In genomic region chr5:39347019-39347418, GRCm38 (mm10) we compare ENCODE assay signal across 29 mouse cellular contexts.
DNase-seq lines count a peak whose midpoint lies in the region; ATAC-seq and TF ChIP-seq lines count a peak whose summit lies in the region.
"Had no signal": no experiment of that assay in that cellular context is flagged by ENCODE, and none has a peak within 500 bp of the region (broad histone marks: within the 10 kb centered on the region; RNA-seq: fewer than 3 reads in every experiment).

No protein-coding gene starts in this region.

- H3K4me1 ChIP-seq in forebrain, embryonic 13.5 days = peaks cover 10% of the 10 kb centered on the region
- no peaks in the 10 kb centered on the region for H3K4me1 ChIP-seq in forebrain, postnatal 0 days (ENCODE audit: insufficient read depth)
- H3K4me1 ChIP-seq in hindbrain, embryonic 16.5 days (ENCODE audit: control insufficient read depth, insufficient read depth, low read depth, low read length) = no peaks in the 10 kb centered on the region
- no peaks in the 10 kb centered on the region for H3K4me1 ChIP-seq in hindbrain, embryonic 12.5 days
- H3K4me1 ChIP-seq in midbrain, postnatal 0 days (ENCODE audit: insufficient read depth, low read length) = no peaks in the 10 kb centered on the region
- H3K4me1 ChIP-seq in midbrain, embryonic 16.5 days (ENCODE audit: control insufficient read depth, insufficient read depth, low read length) = no peaks in the 10 kb centered on the region
- H3K4me1 ChIP-seq: embryonic facial prominence, embryonic 12.5 days; embryonic facial prominence, embryonic 15.5 days; heart, embryonic 10.5 days; heart, embryonic 13.5 days had no signal

- H3K4me2 ChIP-seq in forebrain, embryonic 13.5 days = no peak overlapping the region
- no peak overlapping the region for H3K4me2 ChIP-seq in forebrain, postnatal 0 days (ENCODE audit: low read depth)
- no peak overlapping the region for H3K4me2 ChIP-seq in hindbrain, embryonic 16.5 days (ENCODE audit: low read length)
- H3K4me2 ChIP-seq in hindbrain, embryonic 12.5 days (replicated peaks) = no peak overlapping the region
- no peak overlapping the region for H3K4me2 ChIP-seq in midbrain, postnatal 0 days (ENCODE audit: low read depth, low read length, poor library complexity, severe bottlenecking)
- H3K4me2 ChIP-seq in midbrain, embryonic 16.5 days (ENCODE audit: low read length) = no peak overlapping the region
- H3K4me2 ChIP-seq: embryonic facial prominence, embryonic 12.5 days; embryonic facial prominence, embryonic 15.5 days; heart, embryonic 13.5 days had no signal

- ATAC-seq in forebrain, embryonic 13.5 days = peak; percentile 39; the same call in 1 of the 2 replicates
- no peak for ATAC-seq in forebrain, postnatal 0 days
- peak; percentile 40; the same call in 1 of the 2 replicates for ATAC-seq in hindbrain, embryonic 16.5 days
- ATAC-seq in hindbrain, embryonic 12.5 days (ENCODE audit: low FRiP score) = no peak
- ATAC-seq in midbrain, postnatal 0 days (ENCODE audit: low FRiP score) = no peak
- ATAC-seq in midbrain, embryonic 16.5 days = no peak
- ATAC-seq: inflammation-experienced regulatory T-cells, adult 6 months; intestine, embryonic 16.5 days; Patski had no signal

- 22% methylated on average over 3 of the region's 3 CpGs for WGBS in forebrain, embryonic 13.5 days
- 24% methylated on average over 3 of the region's 3 CpGs for WGBS in forebrain, postnatal 0 days
- WGBS in hindbrain, embryonic 16.5 days = 62% methylated on average over 3 of the region's 3 CpGs
- 79% methylated on average over 3 of the region's 3 CpGs for WGBS in hindbrain, embryonic 12.5 days
- 51% methylated on average over 3 of the region's 3 CpGs for WGBS in midbrain, postnatal 0 days
- WGBS in midbrain, embryonic 16.5 days = 38% methylated on average over 3 of the region's 3 CpGs

- H3K9me3 ChIP-seq in forebrain, embryonic 13.5 days (replicated peaks) = no peaks in the 10 kb centered on the region
- H3K9me3 ChIP-seq in forebrain, postnatal 0 days (ENCODE audit: low read length) = no peaks in the 10 kb centered on the region
- no peaks in the 10 kb centered on the region for H3K9me3 ChIP-seq in hindbrain, embryonic 16.5 days (ENCODE audit: control insufficient read depth, low read length)
- no peaks in the 10 kb centered on the region for H3K9me3 ChIP-seq in hindbrain, embryonic 12.5 days (replicated peaks)
- H3K9me3 ChIP-seq in midbrain, postnatal 0 days (ENCODE audit: low read length) = no peaks in the 10 kb centered on the region
- no peaks in the 10 kb centered on the region for H3K9me3 ChIP-seq in midbrain, embryonic 16.5 days (replicated peaks; ENCODE audit: control insufficient read depth, low read length, poor library complexity, severe bottlenecking)
- H3K9me3 ChIP-seq: embryonic facial prominence, embryonic 12.5 days; embryonic facial prominence, embryonic 15.5 days; heart, embryonic 10.5 days; heart, embryonic 13.5 days had no signal

- no peak for DNase-seq in forebrain, postnatal 0 days
- peak; percentile 32 for DNase-seq in midbrain, postnatal 0 days (ENCODE audit: low spot score)
- no peak for DNase-seq in layer of hippocampus, adult 9-11 months
- DNase-seq: adrenal gland, postnatal 10 days; adrenal gland, postnatal 36 days; B cell, adult 2 months; cerebellum, adult 11 months; cerebellum, adult 2 months; cerebellum, adult 9-11 months; cerebellum, postnatal 25 days; gastrocnemius, postnatal 10 days; gastrocnemius, postnatal 36 days; heart, adult 2 months; heart, postnatal 14 days; heart, postnatal 4 days; kidney, adult 18-20 months had no signal

- H3K9ac ChIP-seq in forebrain, embryonic 13.5 days = no peak overlapping the region
- no peak overlapping the region for H3K9ac ChIP-seq in forebrain, postnatal 0 days
- no peak overlapping the region for H3K9ac ChIP-seq in hindbrain, embryonic 16.5 days (ENCODE audit: low read depth, low read length)
- no peak overlapping the region for H3K9ac ChIP-seq in hindbrain, embryonic 12.5 days
- no peak overlapping the region for H3K9ac ChIP-seq in midbrain, postnatal 0 days (replicated peaks; ENCODE audit: low read length, poor library complexity, severe bottlenecking)
- H3K9ac ChIP-seq in midbrain, embryonic 16.5 days (ENCODE audit: low read depth, low read length) = no peak overlapping the region
- H3K9ac ChIP-seq: embryonic facial prominence, embryonic 12.5 days; embryonic facial prominence, embryonic 15.5 days; heart, embryonic 13.5 days had no signal

- no peaks in the 10 kb centered on the region for H3K36me3 ChIP-seq in forebrain, embryonic 13.5 days (ENCODE audit: poor library complexity, severe bottlenecking)
- no peaks in the 10 kb centered on the region for H3K36me3 ChIP-seq in forebrain, postnatal 0 days (ENCODE audit: insufficient read depth)
- no peaks in the 10 kb centered on the region for H3K36me3 ChIP-seq in hindbrain, embryonic 16.5 days (ENCODE audit: control insufficient read depth, insufficient read depth, low read length)
- H3K36me3 ChIP-seq in hindbrain, embryonic 12.5 days = no peaks in the 10 kb centered on the region
- H3K36me3 ChIP-seq in midbrain, postnatal 0 days (ENCODE audit: insufficient read depth, low read length) = no peaks in the 10 kb centered on the region
- H3K36me3 ChIP-seq in midbrain, embryonic 16.5 days (ENCODE audit: control insufficient read depth, insufficient read depth, low read length) = no peaks in the 10 kb centered on the region
- H3K36me3 ChIP-seq: embryonic facial prominence, embryonic 12.5 days; embryonic facial prominence, embryonic 15.5 days; G1E; heart, embryonic 10.5 days; heart, embryonic 13.5 days had no signal

- no peak overlapping the region for H3K4me3 ChIP-seq in forebrain, embryonic 13.5 days
- no peak overlapping the region for H3K4me3 ChIP-seq in forebrain, postnatal 0 days (ENCODE audit: low read depth, low read length)
- H3K4me3 ChIP-seq in hindbrain, embryonic 16.5 days (ENCODE audit: low read length) = no peak overlapping the region
- H3K4me3 ChIP-seq in hindbrain, embryonic 12.5 days = no peak overlapping the region
- no peak overlapping the region for H3K4me3 ChIP-seq in midbrain, postnatal 0 days (ENCODE audit: low read depth, low read length)
- H3K4me3 ChIP-seq in midbrain, embryonic 16.5 days (ENCODE audit: low read depth, low read length) = no peak overlapping the region
- H3K4me3 ChIP-seq: embryonic facial prominence, embryonic 12.5 days; embryonic facial prominence, embryonic 15.5 days; heart, adult 2 months; heart, embryonic 10.5 days; heart, embryonic 13.5 days had no signal

- no peak for TF ChIP-seq CTCF in forebrain, postnatal 0 days (IDR thresholded peaks at IDR 0.05; ENCODE audit: low read depth)
- no peak for TF ChIP-seq CTCF in midbrain, postnatal 0 days (IDR thresholded peaks at IDR 0.05)

- no peak overlapping the region for H3K27ac ChIP-seq in forebrain, embryonic 13.5 days
- no peak overlapping the region for H3K27ac ChIP-seq in forebrain, postnatal 0 days (ENCODE audit: low read depth, low read length)
- H3K27ac ChIP-seq in hindbrain, embryonic 16.5 days (ENCODE audit: low read depth, low read length) = no peak overlapping the region
- no peak overlapping the region for H3K27ac ChIP-seq in hindbrain, embryonic 12.5 days
- no peak overlapping the region for H3K27ac ChIP-seq in midbrain, postnatal 0 days (ENCODE audit: low read depth, low read length)
- H3K27ac ChIP-seq in midbrain, embryonic 16.5 days (ENCODE audit: low read length) = no peak overlapping the region
- H3K27ac ChIP-seq: embryonic facial prominence, embryonic 12.5 days; embryonic facial prominence, embryonic 15.5 days; heart, adult 2 months; heart, embryonic 10.5 days; heart, embryonic 13.5 days had no signal

- no peaks in the 10 kb centered on the region for H3K27me3 ChIP-seq in forebrain, embryonic 13.5 days
- H3K27me3 ChIP-seq in forebrain, postnatal 0 days (ENCODE audit: insufficient read depth, low read length) = no peaks in the 10 kb centered on the region
- H3K27me3 ChIP-seq in hindbrain, embryonic 16.5 days (replicated peaks; ENCODE audit: control insufficient read depth, insufficient read depth, low read length) = no peaks in the 10 kb centered on the region
- no peaks in the 10 kb centered on the region for H3K27me3 ChIP-seq in hindbrain, embryonic 12.5 days
- H3K27me3 ChIP-seq in midbrain, postnatal 0 days (ENCODE audit: insufficient read depth, low read length) = no peaks in the 10 kb centered on the region
- no peaks in the 10 kb centered on the region for H3K27me3 ChIP-seq in midbrain, embryonic 16.5 days (ENCODE audit: control insufficient read depth, insufficient read depth, low read depth, low read length)
- H3K27me3 ChIP-seq: CH12.LX; embryonic facial prominence, embryonic 12.5 days; embryonic facial prominence, embryonic 15.5 days; heart, embryonic 13.5 days; Patski had no signal

Comparison
In these comparisons a context has a peak if more than half of its experiments do, and no peak if none do; other contexts are left out.
1. ATAC-seq: peak in forebrain, embryonic 13.5 days (single experiment) and hindbrain, embryonic 16.5 days (single experiment); none in forebrain, postnatal 0 days (single experiment), hindbrain, embryonic 12.5 days (single experiment), midbrain, postnatal 0 days (single experiment) and midbrain, embryonic 16.5 days (single experiment).